Mouse (Mus musculus) cerebellum, adult 2 months (tissue): ENCODE measurements around the gene Zer1.

Experiments used
- CTCF ChIP-seq: fragments of 200-500 bp; IDR thresholded peaks from 2 replicates; pipeline ENCODE4 v1.5.1; 2011; ENCODE audit warnings: low read depth, mild to moderate bottlenecking, control low read depth, low read length, moderate library complexity, borderline replicate concordance; ENCODE audit not compliant: insufficient read depth
- POLR2A ChIP-seq: fragments of 200-500 bp; IDR thresholded peaks from 2 replicates; pipeline ENCODE4 v1.6.1; 2011; ENCODE audit warnings: low read length, control low read depth, borderline replicate concordance; ENCODE audit not compliant: insufficient read depth

GRCm38 (mm10) chr2:30073285-30073684 lies 51.1 kb downstream of the Zer1 start:
- TF ChIP-seq POLR2A (no peak), CTCF (no peak)
